Mouse (Mus musculus): ENCODE results near the gene Nxph3. TPM values are rescaled to one million over a fixed set of nuclear protein-coding genes. Genes with fewer than 3 reads are reported as not detected.

Gene Nxph3
- polyA plus RNA-seq, 1 experiment from 2014 or later = not detected

DNA sequence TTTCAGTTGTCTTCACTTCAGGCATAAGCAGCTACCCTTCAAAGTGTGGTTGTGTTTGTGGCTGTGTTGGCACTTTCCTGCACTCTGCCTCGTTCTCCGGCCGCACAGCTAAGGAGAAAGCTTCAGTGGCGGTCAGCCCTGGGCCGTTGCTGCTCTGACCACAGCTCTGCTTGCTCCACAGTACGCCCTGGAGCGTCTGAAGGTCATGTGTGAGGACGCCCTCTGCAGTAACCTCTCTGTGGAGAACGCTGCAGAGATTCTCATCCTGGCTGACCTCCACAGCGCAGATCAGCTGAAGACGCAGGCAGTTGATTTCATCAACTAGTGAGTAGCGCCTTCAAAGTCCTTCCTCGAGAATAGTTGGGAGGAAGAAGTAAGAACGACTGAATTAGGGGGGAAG lies 24.3 kb downstream of the Nxph3 start:
- Histone ChIP-seq H3K4me3 (ENCODE audit: inconsistent target) (no peak overlapping the region), H3K27ac (no peak overlapping the region), H3K79me2 (ENCODE audit: inconsistent target) (no peaks in the 10 kb centered on the region), H3K36me3 (ENCODE audit: inconsistent target) (peaks cover 97% of the 10 kb centered on the region)
- WGBS (ENCODE audit: missing documents) = 81% methylated on average over 14 of the region's 14 CpGs

DNA sequence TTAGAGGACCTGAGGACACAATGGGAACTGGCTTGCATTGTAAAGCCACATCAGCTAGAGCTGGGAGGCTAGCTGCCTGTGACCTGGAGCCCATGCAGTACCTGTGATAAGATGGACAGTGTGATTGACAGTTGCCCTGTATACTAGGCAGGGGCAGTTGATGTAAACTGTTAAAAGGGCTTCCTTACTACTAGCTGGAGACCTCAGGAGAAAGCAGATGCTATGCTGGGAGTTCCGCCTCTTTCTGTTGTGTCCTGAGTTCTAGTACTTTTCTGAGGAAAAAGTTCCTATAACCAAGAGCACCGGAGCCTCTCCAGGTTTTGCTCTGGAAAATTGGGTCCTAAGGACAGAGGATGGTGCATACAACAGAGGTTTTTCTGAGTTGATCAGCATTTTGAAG lies 27.1 kb downstream of the Nxph3 start:
- Histone ChIP-seq H3K4me3 (ENCODE audit: inconsistent target) (no peak overlapping the region), H3K36me3 (ENCODE audit: inconsistent target) (peaks cover 97% of the 10 kb centered on the region), H3K27ac (no peak overlapping the region), H3K79me2 (ENCODE audit: inconsistent target) (no peaks in the 10 kb centered on the region; the same call in 1 of the 2 replicates)
- 96% methylated on average over 2 of the region's 2 CpGs for WGBS (ENCODE audit: missing documents)

GRCm38 (mm10) chr11:95485634-95486033 lies 28.7 kb downstream of the Nxph3 start:
- H3K4me3 ChIP-seq (ENCODE audit: inconsistent target) = no peak overlapping the region
- WGBS (ENCODE audit: missing documents) = 95% methylated on average over 15 of the region's 18 CpGs
- no peak overlapping the region for H3K27ac ChIP-seq
- peaks cover 7% of the 10 kb centered on the region; the same call in 1 of the 2 replicates for H3K79me2 ChIP-seq (ENCODE audit: inconsistent target)
- peaks cover 96% of the 10 kb centered on the region for H3K36me3 ChIP-seq (ENCODE audit: inconsistent target)

- Histone ChIP-seq H3K79me2 (ENCODE audit: inconsistent target) (peaks cover 39% of the 10 kb centered on the region; the same call in 1 of the 2 replicates), H3K4me3 (ENCODE audit: inconsistent target) (no peak overlapping the region), H3K36me3 (ENCODE audit: inconsistent target) (peaks cover 82% of the 10 kb centered on the region), H3K27ac (no peak overlapping the region)
- WGBS (ENCODE audit: missing documents) = 100% methylated on average over 4 of the region's 4 CpGs
Observed at GRCm38 (mm10) chr11:95480662-95481061, 33.7 kb downstream of the Nxph3 start.

DNA sequence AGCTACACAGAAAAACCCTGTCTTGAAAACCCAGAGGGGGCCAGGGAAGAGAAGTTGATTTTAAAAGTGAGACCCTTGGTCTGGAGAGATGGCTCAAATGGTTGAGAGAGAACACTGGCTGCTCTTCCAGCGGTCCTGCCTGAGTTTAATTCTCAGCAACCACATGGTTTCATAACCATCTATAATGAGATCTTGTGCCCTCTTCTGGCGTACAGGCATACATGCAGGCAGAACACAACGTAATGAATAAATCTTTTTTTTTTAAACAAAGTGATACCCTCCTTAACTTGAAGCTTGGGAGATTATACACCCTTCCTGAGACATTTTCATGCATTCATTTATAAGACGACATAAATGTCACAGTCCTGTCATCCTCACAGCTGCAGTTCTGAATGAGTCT lies 34.9 kb downstream of the Nxph3 start:
- no peak overlapping the region for H3K4me3 ChIP-seq (ENCODE audit: inconsistent target)
- H3K36me3 ChIP-seq (ENCODE audit: inconsistent target) = peaks cover 76% of the 10 kb centered on the region
- 86% methylated on average over 4 of the region's 4 CpGs for WGBS (ENCODE audit: missing documents)
- no peak overlapping the region for H3K27ac ChIP-seq
- peaks cover 39% of the 10 kb centered on the region; the same call in 1 of the 2 replicates for H3K79me2 ChIP-seq (ENCODE audit: inconsistent target)

- H3K79me2 ChIP-seq (ENCODE audit: inconsistent target) = peaks cover 38% of the 10 kb centered on the region; the same call in 1 of the 2 replicates
- H3K27ac ChIP-seq = no peak overlapping the region
- 82% methylated on average over 7 of the region's 7 CpGs for WGBS (ENCODE audit: missing documents)
- H3K36me3 ChIP-seq (ENCODE audit: inconsistent target) = peaks cover 72% of the 10 kb centered on the region
- H3K4me3 ChIP-seq (ENCODE audit: inconsistent target) = no peak overlapping the region
Observed at GRCm38 (mm10) chr11:95476323-95476722, 38.0 kb downstream of the Nxph3 start.

GRCm38 (mm10) chr11:95473456-95473855 lies 40.9 kb downstream of the Nxph3 start:
- Histone ChIP-seq H3K4me3 (ENCODE audit: inconsistent target) (no peak overlapping the region), H3K36me3 (ENCODE audit: inconsistent target) (peaks cover 60% of the 10 kb centered on the region), H3K27ac (no peak overlapping the region), H3K79me2 (ENCODE audit: inconsistent target) (peaks cover 36% of the 10 kb centered on the region)
- WGBS (ENCODE audit: missing documents) = 93% methylated on average over 1 of the region's 1 CpGs

DNA sequence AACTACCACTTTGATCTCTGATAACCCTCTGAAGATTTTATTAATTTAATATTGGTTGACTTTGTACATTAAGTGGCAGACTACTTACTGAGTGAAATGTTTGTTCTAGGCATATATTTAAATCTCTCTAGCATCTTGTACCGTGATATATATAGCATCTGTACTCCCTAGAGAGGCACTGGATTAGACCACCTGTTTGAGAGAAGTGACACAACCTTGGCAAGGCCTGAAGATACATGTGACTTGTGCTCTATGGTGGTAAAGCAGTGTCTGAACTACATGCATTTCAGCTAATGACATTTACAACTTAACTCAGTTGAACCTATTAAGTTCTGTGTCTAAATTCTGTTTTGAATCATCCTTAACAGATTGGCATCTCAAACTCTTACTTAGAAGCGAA lies 41.4 kb downstream of the Nxph3 start:
- 100% methylated on average over 2 of the region's 2 CpGs for WGBS (ENCODE audit: missing documents)
- H3K36me3 ChIP-seq (ENCODE audit: inconsistent target) = peaks cover 59% of the 10 kb centered on the region
- H3K79me2 ChIP-seq (ENCODE audit: inconsistent target) = peaks cover 39% of the 10 kb centered on the region
- H3K27ac ChIP-seq = no peak overlapping the region
- H3K4me3 ChIP-seq (ENCODE audit: inconsistent target) = no peak overlapping the region

DNA sequence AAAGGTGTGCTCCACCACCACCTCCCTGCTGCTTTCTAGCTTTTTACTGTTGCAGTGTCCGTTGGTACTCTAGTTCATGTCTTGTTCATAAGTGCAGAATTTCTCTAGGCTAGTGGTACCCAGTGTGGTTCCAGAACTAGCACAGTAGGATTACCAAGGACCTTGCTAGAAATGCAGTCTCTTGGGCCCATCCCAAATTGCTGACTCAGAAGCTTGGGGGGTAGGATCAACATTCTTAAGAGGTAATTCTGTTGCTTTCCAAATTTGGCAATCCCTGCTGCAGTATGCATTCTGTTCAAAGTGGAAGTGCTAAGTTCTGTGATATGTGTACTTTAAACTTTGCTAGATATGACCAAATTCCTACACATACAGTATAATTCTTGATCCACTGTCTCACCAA lies 46.6 kb downstream of the Nxph3 start:
- Histone ChIP-seq H3K79me2 (ENCODE audit: inconsistent target) (peaks cover 76% of the 10 kb centered on the region), H3K36me3 (ENCODE audit: inconsistent target) (peaks cover 26% of the 10 kb centered on the region; the same call in 1 of the 2 replicates)
- WGBS (ENCODE audit: missing documents) = 93% methylated on average over 1 of the region's 1 CpGs

GRCm38 (mm10) chr11:95462168-95462567 lies 52.2 kb downstream of the Nxph3 start:
- WGBS (ENCODE audit: missing documents) = 95% methylated on average over 3 of the region's 3 CpGs
- Histone ChIP-seq H3K4me3 (ENCODE audit: inconsistent target) (no peak overlapping the region), H3K27ac (no peak overlapping the region), H3K36me3 (ENCODE audit: inconsistent target) (no peaks in the 10 kb centered on the region; the same call in 1 of the 2 replicates), H3K79me2 (ENCODE audit: inconsistent target) (peaks cover 98% of the 10 kb centered on the region)

More for the DNA sequence above, 46.6 kb downstream of the Nxph3 start:
- no peak overlapping the region for H3K27ac ChIP-seq
- H3K4me3 ChIP-seq (ENCODE audit: inconsistent target) = no peak overlapping the region

DNA sequence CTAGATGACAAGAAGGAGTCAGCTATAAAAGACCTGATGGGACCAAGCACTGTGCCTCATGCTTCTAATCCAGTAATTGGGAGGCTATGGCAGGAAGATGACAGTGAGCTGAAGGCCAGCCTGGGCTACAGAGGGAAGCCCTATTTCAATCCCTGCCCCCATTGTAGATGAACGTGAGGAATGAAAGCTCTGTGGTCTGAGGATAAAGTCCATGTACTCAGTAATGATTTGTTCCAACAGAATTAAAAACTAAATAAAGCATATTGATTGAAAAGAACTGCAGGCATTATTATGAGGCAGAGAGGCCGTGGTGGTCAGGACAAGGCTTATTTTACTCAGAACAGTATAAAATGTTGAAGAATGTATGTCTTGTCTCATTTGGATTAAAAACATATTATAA lies 53.5 kb downstream of the Nxph3 start:
- Histone ChIP-seq H3K36me3 (ENCODE audit: inconsistent target) (no peaks in the 10 kb centered on the region; the same call in 1 of the 2 replicates), H3K4me3 (ENCODE audit: inconsistent target) (no peak overlapping the region), H3K27ac (no peak overlapping the region), H3K79me2 (ENCODE audit: inconsistent target) (peaks cover 100% of the 10 kb centered on the region)
- 100% methylated on average over 2 of the region's 2 CpGs for WGBS (ENCODE audit: missing documents)

Other genes starting within 250 kb of the Nxph3 start
- 36.7 to 45.2 TPM (median 38.3 TPM) in 3 replicates for gene Kat7, start 204.3 kb downstream of the Nxph3 start, polyA plus RNA-seq (2018)
- 3.2 to 6.4 TPM (median 3.5 TPM) in 3 replicates for gene Fam117a, start 177.6 kb downstream of the Nxph3 start, polyA plus RNA-seq (2018)
- gene Slc35b1, start 129.9 kb downstream of the Nxph3 start, polyA plus RNA-seq (2018) = 38.7 to 66.0 TPM (median 52.4 TPM) in 3 replicates
- gene Spop, start 100.5 kb downstream of the Nxph3 start, polyA plus RNA-seq (2018) = 73.4 to 91.8 TPM (median 81.3 TPM) in 3 replicates
- 0.20 to 0.25 TPM in 2 of 3 replicates, not detected in the other for gene Ngfr, start 73.2 kb upstream of the Nxph3 start, polyA plus RNA-seq (2018)
- 67.1 to 111 TPM (median 84.1 TPM) in 3 replicates for gene Phb, start 152.4 kb upstream of the Nxph3 start, polyA plus RNA-seq (2018)
- gene Zfp652, start 198.1 kb upstream of the Nxph3 start, polyA plus RNA-seq (2018) = 17.9 to 26.2 TPM (median 25.2 TPM) in 3 replicates
- gene B130006D01Rik, start 209.0 kb upstream of the Nxph3 start, polyA plus RNA-seq (2018) = 0.11 to 0.15 TPM (median 0.11 TPM) in 3 replicates